Mouse (Mus musculus): ENCODE results near the gene Ddx27. TPM values are rescaled to one million over a fixed set of nuclear protein-coding genes. Genes with fewer than 3 reads are reported as not detected.

The Ddx27 gene
- total and polyA plus RNA-seq, 3 experiments: 29.2 to 41.5 (median 31.1) TPM

DNA sequence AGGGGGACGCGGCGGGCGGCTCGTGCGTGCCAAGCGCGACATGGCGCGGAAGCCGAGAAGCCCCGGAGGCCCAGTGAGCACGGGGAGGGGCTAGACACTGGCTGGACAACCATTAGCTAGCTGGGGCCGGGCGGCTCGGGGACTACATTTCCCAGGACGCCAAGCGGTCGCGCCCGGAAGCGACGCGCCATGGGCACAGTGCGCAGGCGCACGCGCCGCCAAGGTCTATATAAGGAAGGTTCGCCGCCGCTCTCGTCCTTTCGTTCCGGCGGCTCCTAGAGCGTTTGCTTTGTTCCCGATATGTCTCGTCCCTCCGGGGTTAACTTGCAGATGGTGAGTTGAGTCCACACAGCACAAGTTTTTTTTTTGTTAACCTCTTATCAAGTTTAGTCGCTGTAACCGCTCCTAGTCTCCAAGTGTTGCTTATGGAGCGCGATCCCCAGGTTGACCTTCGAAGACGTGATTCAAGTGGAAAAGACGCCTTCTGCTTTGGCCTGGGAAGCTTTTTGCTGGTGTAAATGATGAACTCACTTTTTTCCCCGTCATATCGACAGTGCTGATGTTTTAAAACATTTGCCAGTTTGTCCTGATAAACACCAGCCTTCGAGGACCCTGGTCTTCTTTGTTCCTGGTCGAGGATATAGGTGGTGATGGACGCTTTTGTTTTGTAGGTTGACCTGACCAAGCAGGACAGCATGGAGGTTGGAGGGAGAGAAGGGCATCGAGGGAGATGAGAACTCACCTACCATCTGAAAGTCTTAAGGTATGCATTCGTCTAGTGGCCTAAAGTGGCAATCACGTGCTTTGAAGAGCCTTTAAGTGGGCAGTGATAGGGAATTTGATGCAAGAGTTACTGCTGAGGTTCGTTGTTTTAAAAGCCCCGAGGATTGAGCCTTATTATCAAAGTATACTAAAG lies 48.2 kb downstream of the Ddx27 start, which contains the start of gene Znfx1:
Znfx1 (minus strand) TSS at position 51 of the 916 bp plus-strand sequence.
- DNase-seq: peak; percentile 96

DNA sequence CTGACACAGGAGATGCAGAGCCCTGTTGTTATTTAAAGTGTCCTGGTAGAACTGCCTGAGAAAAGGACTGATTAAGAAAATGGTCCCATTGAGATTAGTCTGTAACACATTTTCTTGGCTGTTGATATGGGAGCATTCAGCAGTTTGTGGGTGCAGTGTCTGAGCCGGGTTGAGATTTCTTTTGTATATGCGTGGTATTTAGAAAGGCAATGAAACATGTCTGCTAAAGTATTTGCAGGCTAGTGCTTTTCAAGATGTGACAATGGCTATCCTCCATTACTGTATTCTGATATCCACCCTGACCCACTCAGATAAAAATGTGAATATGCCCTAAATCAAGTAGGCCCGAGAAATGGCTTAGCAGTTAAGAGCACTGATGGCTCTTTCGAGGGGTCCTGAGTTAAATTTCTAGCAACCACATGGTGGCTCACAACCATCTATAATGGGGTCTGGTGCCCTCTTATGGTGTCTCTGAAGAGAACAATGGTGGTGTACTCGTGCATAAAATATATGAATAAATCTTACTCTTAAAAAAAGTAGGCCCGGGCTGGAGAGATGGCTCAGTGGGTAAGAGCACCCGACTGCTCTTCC lies 49.0 kb downstream of the Ddx27 start:
- DNase-seq: no peak

DNA sequence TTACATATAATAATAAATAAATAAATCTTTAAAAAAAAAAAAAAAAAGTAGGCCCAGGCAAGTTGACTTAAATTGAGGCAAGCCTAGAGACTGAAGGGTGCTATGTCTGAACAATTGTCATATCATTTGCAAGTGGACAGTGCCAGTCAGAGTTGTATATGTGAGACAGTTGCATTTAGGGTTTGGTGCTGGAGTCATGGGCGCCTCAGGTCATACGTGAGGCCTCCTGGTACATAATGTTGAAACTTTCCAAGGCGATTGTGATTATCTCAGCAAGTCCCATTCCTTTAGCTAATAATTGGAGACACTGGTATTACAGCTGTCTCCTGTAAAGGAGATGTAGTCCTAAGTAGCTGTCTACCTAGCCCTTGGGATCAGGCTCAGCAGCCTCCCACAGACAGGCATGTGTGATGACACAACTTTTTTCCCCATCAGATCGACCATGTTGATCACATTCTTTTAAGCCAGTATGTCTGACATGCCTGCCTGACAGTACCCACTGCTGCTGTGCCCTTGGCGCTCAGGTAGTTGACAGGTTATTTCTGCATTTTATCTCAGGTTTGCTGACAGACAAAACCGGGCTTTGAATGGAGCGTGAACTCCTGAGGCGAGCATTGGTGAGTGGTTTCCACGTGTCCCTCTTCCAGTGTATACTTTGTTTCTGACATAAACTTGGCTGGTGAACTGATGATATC lies 49.8 kb downstream of the Ddx27 start:
- no peak for DNase-seq

DNA sequence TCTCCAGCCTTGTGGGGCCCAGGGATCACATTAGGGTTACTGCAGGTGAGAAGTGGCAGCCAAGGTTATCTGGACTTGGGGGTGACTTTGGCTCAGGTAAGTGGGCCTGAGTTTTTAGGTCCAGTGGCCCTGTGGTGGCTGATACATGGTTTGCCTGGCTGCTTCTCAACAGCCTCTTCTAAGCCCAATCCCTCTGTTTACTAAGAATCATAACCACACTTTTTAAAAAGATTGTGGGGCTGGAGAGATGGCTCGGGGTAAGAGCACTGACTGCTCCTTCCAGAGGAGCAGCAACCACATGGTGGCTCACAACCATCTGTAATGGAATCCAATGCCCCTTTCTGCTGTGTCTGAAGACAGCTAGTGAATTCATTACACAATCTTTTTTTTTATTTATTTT lies 51.0 kb downstream of the Ddx27 start:
- no peak for DNase-seq

DNA sequence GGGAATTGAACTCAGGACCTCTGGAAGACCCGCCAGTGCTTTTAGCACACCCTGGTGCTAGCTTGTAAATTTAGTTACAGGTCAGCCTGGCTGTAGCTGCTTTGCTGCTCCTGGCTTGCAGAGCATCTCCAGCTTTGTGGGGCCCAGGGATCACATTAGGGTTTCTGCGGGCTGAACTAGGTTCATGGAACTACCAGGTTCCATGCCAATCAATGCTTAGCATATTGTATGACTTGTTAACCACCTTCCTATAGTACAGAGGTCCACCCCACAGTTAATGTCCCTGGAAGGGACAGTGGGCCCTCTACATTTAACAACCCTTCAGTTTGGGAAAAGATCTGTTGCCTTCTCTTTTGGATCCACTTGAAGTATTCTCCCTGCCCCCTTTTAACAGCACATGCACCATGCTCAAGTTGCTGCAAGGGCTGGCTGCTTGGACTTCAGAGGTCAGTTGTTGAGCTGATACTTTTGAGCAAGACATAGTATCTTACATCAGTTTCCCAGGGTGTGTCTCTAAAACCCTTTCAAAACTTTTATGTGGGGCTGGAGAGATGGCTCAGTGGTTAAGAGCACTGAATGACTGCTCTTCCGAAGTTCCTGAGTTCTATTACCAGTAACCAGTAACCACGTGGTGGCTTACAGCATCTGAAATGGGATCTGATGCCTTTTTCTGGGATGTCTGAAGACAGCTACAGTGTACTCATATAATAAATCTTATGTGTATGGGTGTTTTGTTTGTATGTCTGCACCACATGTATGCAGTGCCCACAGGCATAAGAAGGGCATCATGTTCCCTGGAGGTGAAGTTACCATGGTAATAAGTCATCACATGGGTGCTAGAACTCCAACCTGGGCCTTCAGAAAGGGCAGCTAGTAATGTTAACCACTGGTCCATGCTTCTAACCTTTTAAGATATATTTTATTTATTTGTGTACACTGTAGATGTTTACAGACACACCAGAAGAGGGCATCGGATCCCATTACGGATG lies 51.8 kb downstream of the Ddx27 start:
- no peak for DNase-seq

DNA sequence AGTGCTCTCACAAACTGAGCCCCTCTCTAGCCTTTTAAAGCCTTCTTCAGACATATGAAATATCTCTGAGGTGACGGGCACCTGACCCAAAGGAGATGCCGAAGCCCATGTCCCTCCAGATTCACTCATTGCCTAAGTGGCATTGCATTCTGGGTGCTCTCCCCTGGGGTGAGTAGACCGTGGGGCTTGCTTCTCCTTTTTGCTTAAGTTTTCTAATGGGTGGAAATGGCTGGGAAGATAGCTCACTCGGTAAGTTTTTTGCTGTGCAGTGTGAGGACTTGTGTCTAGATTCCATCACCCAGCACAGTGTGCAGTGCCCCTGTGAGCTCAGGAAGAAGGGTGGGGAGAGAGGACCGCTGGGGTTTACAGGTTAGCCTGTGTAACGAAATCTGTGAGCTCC lies 52.6 kb downstream of the Ddx27 start:
- DNase-seq: no peak

DNA sequence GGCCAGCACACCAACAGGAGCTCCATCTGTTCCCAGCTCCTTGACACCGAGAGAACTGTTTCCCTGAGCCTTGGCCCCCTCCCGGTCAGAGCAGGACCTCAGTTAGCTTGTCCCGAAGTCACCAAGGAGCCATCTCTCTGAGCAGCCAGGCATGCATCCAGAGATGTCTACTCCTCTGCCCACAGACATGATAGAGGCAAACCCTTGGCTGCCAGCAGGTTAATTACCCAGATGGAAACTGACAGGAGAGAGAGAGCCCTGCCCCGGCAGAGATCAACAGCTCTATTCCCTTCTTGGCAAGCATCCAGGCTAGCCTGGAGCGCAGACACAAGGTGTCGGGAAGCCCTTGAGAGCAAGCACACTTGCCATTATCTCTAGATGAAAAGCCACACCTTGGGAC lies 55.3 kb downstream of the Ddx27 start:
- no peak for DNase-seq

DNA sequence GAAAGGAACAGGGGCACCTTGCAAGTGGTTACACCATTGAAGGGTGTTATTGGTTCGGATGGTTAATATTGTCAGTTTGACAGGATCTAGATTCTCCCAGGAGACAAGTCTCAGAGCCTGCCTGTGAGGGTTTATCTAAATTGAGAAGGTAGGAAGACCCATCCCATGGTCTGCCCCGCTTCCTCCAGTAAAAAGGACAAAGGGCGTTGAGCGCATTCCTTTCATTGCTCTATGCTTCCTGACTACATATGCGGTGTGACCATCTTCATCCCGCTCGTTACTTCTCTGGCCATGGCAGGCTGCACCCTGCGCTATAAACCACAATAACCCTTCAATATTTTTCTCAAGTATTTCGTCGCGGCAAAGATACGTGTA lies 56.3 kb downstream of the Ddx27 start:
- no peak for DNase-seq

DNA sequence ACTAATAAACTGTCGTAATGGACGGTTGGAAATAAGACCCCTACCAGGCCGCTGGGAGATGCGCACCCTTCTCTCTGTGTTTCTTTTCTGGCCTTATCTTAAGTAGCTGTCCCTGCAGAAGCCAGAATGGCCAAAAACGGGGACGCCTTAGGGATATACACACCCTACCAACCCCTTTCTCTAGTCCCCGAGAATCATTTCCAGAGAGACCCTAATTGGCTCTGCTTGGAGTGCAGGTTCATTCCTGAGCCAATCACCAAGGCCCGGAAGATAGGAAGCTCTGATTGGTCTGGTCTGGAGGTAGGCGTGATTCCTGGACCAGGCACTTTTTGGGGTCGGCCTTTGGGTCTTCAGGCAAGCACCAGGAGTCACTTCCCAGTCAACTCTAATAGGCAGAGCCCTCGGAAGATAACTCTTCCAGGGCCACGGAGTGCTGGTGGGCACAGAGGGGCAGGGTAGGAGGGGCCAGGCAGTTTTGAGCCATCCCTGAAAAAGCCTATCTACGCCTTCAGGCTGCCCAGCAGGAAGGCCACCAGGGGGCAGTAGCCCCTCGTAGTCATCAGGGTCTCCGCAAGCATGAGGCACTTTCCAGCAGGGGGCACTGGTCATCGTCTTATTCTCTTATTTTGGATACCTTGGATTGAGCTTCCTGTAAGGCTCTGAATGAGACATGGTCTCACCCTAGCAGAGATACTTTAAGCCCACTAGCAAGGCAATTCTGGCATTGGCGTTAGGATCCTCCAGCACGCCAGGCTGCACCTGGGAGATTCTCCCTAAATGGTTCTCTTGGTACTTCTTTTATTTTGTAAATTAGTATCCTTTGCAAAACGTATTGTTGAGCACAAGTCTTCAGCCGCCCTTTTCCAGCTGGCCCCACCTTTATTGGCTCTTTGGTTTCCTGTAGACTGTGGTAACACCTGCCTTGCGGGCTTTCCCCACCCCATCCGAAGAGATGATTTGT lies 56.9 kb downstream of the Ddx27 start:
- peak; percentile 91 for DNase-seq

DNA sequence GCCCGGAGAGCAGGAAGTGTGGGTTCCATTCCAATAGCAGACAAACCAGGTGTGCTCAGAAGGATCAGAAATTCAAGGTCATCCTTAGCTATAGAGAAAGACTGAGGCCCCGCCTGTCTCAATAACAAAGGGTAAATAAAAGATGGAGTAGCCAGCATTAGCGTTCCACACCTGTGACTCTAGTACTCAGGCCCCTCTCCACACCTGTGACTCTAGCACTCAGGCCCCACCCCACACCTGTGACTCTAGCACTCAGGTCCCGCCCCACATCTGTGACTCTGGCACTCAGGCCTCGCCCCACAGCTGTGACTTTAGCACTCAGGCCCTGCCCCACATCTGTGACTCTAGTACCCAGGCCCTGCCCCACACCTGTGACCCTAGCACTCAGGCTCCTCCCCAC lies 59.6 kb downstream of the Ddx27 start:
- no peak for DNase-seq

DNA sequence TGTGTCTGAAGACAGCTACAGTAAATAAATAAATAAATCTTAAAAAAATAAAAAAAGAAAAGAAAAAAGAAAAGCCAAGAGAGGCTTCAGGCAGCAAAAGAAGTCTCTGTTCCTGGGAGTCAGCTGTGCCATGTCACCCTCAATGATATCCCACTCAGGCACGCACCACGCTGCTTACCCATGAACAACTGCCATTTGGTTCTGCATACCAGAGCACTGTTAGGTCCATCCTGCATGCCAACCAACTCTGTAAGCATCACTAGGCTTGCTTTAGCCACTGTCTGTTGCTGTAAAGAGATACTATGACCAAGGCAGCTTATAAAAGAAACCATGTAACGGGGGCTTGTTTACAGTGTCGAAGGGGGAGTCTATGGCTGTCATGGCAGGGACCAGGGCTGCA lies 61.4 kb downstream of the Ddx27 start:
- DNase-seq: no peak

DNA sequence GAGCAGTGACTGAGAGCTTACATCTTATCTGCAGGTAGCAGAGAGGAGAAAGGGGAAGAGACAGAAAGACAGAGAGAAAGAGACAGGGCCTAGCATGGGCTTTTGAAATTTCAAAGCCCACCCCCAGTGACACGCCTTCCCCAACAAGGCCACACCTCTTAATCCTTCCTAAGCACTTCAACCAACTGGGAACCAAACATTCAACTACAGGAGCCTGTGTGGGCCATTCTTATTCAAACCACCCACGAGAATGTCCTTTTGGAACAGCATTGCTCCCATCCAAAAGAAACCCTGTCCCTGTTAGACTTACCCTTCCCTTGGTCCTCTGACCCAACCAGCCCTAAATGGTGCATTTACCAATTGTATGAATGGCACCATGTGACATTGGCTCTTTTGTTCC lies 61.8 kb downstream of the Ddx27 start:
- DNase-seq: no peak

DNA sequence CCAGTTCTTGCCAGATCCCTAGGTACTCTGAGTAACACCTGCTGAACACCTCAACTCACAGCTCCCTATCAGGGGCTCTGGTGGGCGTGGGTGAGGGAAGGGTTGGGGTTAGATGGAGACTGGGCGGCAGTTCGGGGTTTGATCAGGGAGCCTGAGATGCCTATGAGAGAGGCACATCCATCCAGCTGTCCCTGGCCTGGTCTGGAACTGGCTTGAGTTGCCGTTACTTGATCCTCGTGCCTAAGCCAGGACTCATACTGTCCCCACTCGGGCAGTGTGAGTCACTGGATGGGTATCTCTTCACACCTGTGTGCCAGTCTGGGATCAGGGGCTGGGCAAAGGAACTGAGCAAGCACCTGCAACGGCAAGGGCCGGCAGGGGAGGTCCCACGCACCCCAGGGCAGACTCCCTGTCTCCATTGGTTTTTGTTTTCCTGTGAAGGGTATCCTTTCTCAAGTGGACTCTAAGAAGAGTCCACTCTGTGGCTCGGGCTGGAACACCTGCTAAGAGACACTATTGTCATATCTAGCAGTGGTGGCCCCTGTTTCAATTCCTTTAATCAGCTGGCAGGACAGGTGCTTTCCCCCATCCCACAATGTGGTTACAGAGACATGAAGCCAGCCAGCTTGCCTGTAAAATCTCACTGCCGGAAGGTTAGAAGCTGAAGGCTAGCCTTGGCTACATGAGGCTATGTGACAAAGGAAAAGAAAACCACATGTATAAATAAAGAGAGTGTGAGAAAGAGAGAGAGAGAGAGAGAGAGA lies 62.4 kb downstream of the Ddx27 start:
- DNase-seq: no peak

DNA sequence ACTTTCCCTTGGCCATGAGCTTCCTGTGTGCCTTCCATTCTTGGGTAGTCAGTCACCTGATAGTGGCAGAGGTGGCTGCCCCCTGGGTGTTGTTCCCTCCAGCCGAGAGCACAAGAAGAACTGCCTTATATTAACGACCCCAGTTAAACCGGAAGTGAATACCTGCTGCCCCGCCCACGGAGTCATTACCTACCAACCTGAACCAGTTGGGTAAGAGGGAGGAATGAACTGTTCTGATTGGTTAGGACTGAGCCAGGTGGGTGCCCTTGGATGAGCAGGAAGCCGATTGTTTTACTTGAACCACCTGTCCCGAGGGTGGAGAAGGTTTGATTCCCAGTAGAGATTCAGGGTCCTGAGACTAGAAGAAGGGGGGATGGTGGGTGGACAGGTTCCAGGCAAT lies 63.5 kb downstream of the Ddx27 start:
- no peak for DNase-seq

DNA sequence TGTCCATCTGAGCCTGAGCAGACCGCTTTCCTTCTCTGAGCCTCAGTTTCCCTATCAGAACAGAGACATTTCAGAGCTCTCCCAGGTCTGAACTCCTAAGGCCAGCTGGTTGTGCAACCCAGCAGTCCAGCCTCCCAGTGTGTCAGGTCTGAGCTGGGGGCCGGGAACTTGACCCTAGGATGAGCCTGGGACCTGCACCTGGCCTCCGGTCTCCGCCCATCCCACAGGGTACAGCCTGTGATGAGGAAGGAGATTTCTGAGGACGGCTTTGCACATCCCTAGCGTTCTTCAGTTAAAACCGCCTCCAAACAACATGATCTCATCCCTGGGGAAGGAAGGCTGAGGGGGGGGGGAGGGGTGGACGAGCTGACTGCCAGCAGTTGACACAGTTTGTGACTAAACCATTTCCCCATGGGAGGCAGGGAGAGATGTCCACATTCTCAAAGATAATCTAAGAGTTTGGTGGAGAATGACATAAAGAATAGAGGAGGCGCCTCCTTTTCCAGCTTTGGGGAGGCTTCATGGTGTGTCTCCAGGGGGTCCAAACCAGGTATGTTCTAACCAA lies 64.0 kb downstream of the Ddx27 start:
- no peak for DNase-seq

DNA sequence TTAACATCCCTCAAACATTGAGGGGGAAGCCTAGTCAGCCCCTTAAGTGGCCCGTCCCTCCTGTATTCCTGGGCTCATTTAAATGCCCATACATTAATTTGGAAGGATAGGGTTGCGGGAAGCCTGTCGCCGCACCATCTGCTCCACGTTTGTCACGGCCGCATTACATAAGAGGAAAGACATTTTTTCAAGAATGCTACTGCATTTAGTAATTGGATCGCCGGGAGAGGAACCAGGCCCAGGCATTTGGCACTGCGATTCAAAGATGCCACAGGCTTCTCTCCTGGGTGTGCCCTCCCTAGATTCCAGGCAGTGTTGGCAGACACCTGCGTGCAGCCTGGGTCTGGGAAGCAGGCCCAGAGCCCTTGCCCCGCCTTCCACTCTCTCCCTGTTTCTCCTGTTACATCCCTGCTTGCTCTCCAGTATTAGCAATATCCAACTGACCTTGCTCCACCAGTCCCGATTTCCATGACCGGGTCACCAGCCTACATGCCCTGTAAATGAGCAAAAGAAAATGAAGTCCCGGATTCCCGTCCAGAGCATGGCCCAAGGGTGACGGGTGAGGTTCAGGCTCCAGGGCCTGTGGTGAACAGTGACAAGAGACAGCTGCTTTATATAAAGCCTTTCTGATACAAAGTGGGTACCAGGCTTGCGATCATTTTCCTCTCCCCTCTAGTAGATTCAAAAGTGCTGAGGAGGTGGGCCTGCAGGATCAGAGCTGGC lies 64.7 kb downstream of the Ddx27 start:
- DNase-seq: no peak

DNA sequence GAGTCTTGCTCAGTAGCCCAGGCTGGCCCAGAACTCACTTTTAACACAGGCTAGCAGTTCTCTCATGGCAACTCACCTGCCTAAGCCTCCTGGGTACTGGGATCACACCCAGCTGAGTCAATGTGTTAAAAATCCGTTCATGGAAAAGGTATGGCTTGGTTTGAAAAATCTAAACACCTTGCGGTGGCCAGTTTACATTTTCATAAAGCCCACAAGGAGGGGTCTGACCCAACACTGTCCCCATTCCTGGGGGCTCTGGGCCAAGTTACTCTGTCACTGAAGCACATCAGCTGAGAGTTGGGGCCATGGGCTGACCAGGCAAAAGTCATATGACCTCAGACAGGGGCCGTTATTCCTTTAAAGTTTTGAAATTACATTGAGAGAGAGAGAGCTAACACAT lies 65.4 kb downstream of the Ddx27 start:
- no peak for DNase-seq

DNA sequence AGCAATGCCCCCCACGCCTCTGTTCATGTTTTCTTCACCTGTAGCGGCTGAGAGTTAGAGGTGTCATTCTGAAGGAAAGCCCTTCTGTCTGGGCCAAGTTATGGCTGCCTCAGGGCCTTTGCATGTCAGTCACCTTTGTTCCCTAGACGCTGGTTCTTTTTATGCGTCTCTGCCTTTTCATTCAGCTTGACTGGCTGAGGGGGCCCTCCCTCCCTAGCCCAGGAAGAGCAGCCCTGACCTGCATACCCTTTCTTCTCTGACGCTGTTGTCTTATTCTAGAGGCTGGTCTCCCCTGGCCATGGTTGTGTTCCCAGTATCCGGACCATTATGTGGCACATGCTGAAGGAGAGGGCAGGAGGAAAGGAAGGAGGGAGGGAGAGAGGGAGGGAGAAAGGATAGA lies 66.1 kb downstream of the Ddx27 start:
- no peak for DNase-seq

DNA sequence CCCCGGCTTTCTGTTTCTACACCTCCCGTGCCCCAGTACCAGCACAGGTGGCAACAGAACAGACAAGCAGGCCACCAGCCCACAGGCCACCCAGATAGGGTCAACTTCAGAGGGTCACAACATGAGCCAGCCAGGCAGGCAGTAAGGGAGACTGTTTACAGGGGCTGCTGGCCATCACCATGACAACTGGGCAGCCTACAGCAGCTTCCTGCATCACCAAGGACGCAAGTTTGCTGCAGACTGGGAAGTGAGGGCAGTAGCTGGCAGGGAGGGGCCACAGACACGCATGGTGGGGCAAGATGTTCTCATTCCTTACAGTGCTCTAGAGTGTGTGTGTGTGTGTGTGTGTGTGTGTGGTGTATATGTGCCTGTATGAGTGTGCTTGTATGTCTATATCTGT lies 66.6 kb downstream of the Ddx27 start:
- DNase-seq: no peak
